8 mouse cellular contexts compared by ENCODE assay signal in genomic region chr7:72400056-72400455, GRCm38 (mm10).
DNase-seq lines count a peak whose midpoint lies in the region; ATAC-seq lines count a peak whose summit lies in the region.

No protein-coding gene starts in this region.

- peak; percentile 25 for DNase-seq in thymus, postnatal 4 days
- no peak for DNase-seq in thymus, postnatal 36 days
- DNase-seq in brain, embryonic 18.5 days (ENCODE audit: low read depth, low spot score): peak; percentile 37
- peak; percentile 32 for DNase-seq in induced T-regulatory cell, adult 2 months (ENCODE audit: low read depth)
- DNase-seq in left cerebral cortex, postnatal 14 days (ENCODE audit: low spot score in 2 of 2): peak; percentile 73 to 83
- DNase-seq in neural tube, embryonic 11.5 days (ENCODE audit: low spot score): peak; percentile 51
- no peak for DNase-seq in thymus, adult 18-20 months

- H3K4me1 ChIP-seq in forebrain, embryonic 15.5 days: no peaks in the 10 kb centered on the region
- no peaks in the 10 kb centered on the region for H3K4me1 ChIP-seq in neural tube, embryonic 11.5 days (ENCODE audit: control insufficient read depth, insufficient read depth, low read length)

- H3K9me3 ChIP-seq in forebrain, embryonic 15.5 days: no peaks in the 10 kb centered on the region
- H3K9me3 ChIP-seq in neural tube, embryonic 11.5 days (ENCODE audit: control insufficient read depth, low read length): no peaks in the 10 kb centered on the region

- H3K27me3 ChIP-seq in forebrain, embryonic 15.5 days: no peaks in the 10 kb centered on the region
- H3K27me3 ChIP-seq in neural tube, embryonic 11.5 days (ENCODE audit: control insufficient read depth, insufficient read depth, low read length): no peaks in the 10 kb centered on the region

- intact Hi-C loops in left cerebral cortex, postnatal 14 days (cut with DNase I): loop anchor here (2.0 to 10.0 kb wide), 3 partner anchors 977 to 1245 kb away; no protein-coding TSS in a partner anchor

- no peak overlapping the region for H3K9ac ChIP-seq in forebrain, embryonic 15.5 days (replicated peaks)
- H3K9ac ChIP-seq in neural tube, embryonic 11.5 days (ENCODE audit: low read length): no peak overlapping the region

- no peaks in the 10 kb centered on the region for H3K36me3 ChIP-seq in forebrain, embryonic 15.5 days
- no peaks in the 10 kb centered on the region for H3K36me3 ChIP-seq in neural tube, embryonic 11.5 days (ENCODE audit: control insufficient read depth, insufficient read depth, low read length)

- ATAC-seq in forebrain, embryonic 15.5 days (replicated peaks): peak; percentile 81
- no peak for ATAC-seq in neural tube, embryonic 11.5 days (ENCODE audit: insufficient read depth, low FRiP score, low TSS enrichment)

- no peak overlapping the region for H3K4me3 ChIP-seq in forebrain, embryonic 15.5 days
- H3K4me3 ChIP-seq in neural tube, embryonic 11.5 days (ENCODE audit: low read depth, low read length): no peak overlapping the region

- H3K27ac ChIP-seq in forebrain, embryonic 15.5 days (replicated peaks): no peak overlapping the region
- H3K27ac ChIP-seq in neural tube, embryonic 11.5 days (ENCODE audit: low read depth, low read length): no peak overlapping the region

- H3K4me2 ChIP-seq in forebrain, embryonic 15.5 days (replicated peaks): no peak overlapping the region
- H3K4me2 ChIP-seq in neural tube, embryonic 11.5 days (ENCODE audit: low read depth): no peak overlapping the region

Comparison
In these comparisons a context has a peak if more than half of its experiments do, and no peak if none do; other contexts are left out.
1. DNase-seq: peak in thymus, postnatal 4 days (single experiment), brain, embryonic 18.5 days (single experiment), induced T-regulatory cell, adult 2 months (single experiment), left cerebral cortex, postnatal 14 days (2 of 2) and neural tube, embryonic 11.5 days (single experiment); none in thymus, postnatal 36 days (0 of 2) and thymus, adult 18-20 months (0 of 2).